Mouse (Mus musculus): ENCODE results near the gene Cacna2d2. TPM values are rescaled to one million over a fixed set of nuclear protein-coding genes. Genes with fewer than 3 reads are reported as not detected.

Cacna2d2 gene
- total RNA-seq, 2 experiments from 2014 or later = 0.04 to 0.07 TPM

GRCm38 (mm10) chr9:107538231-107538630, 138.8 kb downstream of the Cacna2d2 start:
- ATAC-seq (ENCODE audit: poor library complexity, severe bottlenecking) = no peak

DNA sequence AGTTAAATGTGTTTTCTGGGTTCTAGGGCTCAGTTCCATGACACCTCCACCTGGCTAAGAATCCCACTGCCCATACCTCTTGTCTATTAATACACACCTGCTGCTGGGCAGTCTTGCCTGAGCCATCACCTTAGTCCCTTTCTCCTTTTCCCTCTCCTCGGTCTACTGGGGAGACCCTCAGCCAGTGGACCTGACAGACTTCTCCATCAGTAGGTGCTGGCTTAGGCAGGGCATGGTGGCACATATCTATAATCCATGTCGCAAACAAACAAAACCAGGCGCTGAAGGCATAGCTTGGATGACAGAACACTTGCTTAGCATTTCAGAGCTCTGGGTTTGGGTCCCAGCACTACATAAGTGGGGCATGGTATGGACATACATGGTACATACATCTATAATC, 139.3 kb downstream of the Cacna2d2 start:
- ATAC-seq (ENCODE audit: poor library complexity, severe bottlenecking) = no peak

- ATAC-seq (ENCODE audit: poor library complexity, severe bottlenecking) = no peak
These were observed 140.5 kb downstream of the Cacna2d2 start for GRCm38 (mm10) chr9:107539940-107540339.

GRCm38 (mm10) chr9:107540420-107540819, 141.0 kb downstream of the Cacna2d2 start:
- no peak for ATAC-seq (ENCODE audit: poor library complexity, severe bottlenecking)

DNA sequence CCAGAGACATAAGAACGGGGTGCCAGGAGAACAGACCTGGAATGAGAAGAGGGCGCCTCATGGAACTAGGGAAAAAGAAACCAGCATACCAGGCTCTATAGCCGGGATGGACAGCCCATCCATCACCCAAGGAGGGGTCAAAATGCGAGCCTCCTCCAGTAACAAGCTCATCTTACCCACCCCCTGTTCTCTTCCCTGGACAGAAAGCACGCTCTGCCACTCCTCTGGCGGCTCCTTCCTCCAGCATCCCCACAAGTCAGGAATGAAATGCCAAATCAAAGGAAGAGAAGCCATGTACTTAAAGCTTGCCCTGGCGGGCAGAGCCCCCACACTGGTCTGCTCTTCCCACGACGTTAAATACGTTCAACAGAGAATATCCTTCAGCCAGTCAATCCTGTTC, 141.6 kb downstream of the Cacna2d2 start:
- no peak for ATAC-seq (ENCODE audit: poor library complexity, severe bottlenecking)

DNA sequence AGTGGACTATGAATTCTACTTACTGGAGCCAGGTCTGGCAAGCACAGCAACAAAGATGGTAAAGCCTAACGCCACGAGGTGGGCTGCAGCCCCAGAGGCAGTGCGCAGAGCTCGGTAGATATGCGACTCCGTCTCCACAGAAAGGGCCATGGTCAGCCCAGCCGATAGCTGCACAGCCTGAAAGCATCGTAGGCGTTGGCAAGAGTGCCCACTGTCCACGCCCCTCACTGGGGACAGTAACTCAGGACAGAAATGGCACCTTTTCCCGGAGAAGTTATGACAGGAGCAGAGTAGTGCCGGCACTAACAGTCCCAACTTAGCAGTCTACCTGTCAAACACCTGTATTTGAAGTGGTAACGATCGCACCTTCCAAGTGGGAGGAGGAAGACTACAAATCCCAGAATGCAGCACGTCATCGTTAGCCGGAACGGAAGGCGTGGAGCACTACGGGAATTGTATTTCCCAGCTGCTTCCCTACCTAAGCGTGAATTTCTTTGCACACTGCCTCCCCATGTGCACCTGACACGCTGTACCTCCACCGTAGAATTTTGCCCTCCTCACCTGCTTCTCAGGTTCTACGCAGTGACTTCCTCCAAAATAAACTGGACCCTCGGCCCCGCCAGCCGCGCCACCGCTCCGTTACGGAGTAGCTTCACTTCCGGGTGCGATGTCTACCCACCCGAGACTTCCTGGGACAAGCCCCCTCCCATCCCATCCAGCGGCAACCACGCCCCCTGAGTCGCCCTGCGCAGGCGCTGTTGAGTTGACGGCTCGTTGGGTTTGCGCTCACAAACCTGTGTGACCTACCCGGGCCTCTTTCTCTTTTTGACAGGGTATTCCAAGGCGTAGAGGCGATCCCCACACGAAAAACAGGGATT, 142.3 kb downstream of the Cacna2d2 start, which contains the start of the genes Cyb561d2 and Nprl2:
Gene Cyb561d2 (minus strand): TSS at position 720 of the 878 bp plus-strand sequence.
Gene Nprl2 (plus strand): TSS at position 753 of the 878 bp plus-strand sequence.
- peak; percentile 89 for ATAC-seq (ENCODE audit: poor library complexity, severe bottlenecking)

DNA sequence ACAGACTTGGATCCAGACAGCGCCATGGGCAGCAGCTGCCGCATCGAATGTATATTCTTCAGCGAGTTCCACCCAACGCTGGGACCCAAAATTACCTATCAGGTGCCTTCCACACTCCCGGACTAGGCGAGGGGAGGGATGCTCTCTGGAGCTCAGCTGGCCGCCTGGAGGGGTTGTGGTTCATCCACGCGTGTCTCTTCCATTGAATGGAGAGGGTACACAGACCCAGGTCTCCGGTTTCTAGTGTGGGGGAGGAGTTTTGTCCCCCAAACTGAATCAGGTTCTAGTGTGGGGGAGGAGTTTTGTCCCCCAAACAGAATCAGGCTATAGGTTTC, 142.9 kb downstream of the Cacna2d2 start:
- ATAC-seq (ENCODE audit: poor library complexity, severe bottlenecking) = 0 out of 2 replicates have a peak, but pooled peaks have one; percentile 2

GRCm38 (mm10) chr9:107542721-107543120, 143.3 kb downstream of the Cacna2d2 start:
- no peak for ATAC-seq (ENCODE audit: poor library complexity, severe bottlenecking)

- ATAC-seq (ENCODE audit: poor library complexity, severe bottlenecking) = no peak
These were observed 143.9 kb downstream of the Cacna2d2 start for GRCm38 (mm10) chr9:107543299-107543698.

DNA sequence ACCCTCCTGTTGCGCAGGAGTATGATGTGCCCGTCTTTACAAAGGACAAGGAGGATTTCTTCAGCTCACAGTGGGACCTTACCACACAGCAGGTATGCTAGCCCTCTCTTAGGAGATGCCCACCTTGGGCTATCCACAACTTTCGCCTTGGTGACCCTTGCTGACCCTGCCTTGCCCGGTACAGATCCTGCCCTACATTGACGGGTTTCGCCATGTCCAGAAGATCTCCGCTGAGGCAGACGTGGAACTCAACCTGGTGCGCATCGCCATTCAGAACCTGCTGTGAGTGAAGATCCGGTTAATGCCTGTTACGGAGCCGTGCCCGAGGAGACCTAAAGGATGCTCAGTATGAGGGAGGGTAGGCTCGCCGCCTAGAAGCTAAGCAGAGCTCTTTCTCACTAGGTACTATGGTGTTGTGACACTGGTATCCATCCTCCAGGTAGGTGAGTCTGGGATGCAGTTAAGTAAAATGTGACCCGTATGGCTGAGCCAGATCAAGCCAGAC, 144.8 kb downstream of the Cacna2d2 start:
- ATAC-seq (ENCODE audit: poor library complexity, severe bottlenecking) = no peak

DNA sequence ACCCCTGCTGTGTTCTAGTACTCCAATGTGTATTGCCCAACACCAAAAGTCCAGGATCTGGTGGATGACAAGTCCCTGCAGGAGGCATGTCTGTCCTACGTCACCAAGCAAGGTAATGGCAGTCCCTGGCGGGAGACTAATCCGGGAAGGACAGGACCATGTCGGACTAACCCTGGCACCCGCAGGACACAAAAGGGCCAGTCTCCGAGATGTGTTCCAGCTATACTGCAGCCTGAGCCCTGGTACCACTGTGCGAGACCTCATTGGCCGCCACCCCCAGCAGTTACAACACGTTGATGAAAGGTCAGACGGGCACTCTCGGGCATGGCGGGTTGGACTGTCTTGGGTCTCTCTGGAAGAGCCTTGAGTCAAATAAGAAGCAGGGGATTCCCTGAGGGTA, 145.3 kb downstream of the Cacna2d2 start:
- ATAC-seq (ENCODE audit: poor library complexity, severe bottlenecking) = no peak

DNA sequence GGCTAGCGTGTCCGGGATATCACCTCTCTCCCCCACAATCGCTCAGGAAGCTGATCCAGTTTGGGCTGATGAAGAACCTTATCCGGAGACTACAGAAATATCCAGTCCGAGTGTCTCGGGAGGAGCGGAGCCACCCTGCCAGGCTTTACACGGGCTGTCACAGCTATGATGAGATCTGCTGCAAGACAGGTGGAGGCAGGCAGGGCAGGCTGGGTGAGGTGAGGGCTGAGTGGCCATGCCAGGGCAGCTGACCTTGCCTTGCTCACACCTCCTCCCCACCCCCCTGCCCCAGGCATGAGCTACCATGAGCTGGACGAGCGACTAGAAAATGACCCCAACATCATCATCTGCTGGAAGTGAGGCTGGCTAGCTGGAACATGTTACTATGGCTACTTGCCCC, 145.8 kb downstream of the Cacna2d2 start:
- ATAC-seq (ENCODE audit: poor library complexity, severe bottlenecking) = no peak

GRCm38 (mm10) chr9:107545602-107546001, 146.2 kb downstream of the Cacna2d2 start:
- peak; percentile 19; the same call in 1 of the 2 replicates for ATAC-seq (ENCODE audit: poor library complexity, severe bottlenecking)

DNA sequence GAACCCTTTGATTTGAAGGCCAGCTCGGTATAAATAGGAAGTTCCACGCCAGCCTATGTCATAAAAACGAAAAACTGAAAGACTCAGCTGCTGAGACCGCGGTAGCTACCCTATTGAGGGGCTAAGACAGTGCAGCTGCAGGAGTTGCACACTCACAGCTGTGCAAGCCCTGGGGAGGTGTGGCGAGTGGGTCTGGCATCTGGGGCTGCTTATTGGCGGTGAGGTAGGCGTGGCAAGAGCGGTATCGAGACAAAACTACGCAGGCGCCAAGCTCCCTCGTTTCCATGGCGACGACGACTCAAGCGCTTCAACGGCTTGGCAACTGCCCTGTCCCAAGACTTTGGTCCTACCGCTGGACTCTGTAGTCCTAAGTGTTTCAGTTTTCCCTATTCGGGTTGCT, 147.6 kb downstream of the Cacna2d2 start, which contains the start of gene Zmynd10:
Gene Zmynd10 (plus strand): TSS at position 273 of the 400 bp plus-strand sequence.
- peak; percentile 45 for ATAC-seq (ENCODE audit: poor library complexity, severe bottlenecking)

GRCm38 (mm10) chr9:107547957-107548356, 148.5 kb downstream of the Cacna2d2 start:
- ATAC-seq (ENCODE audit: poor library complexity, severe bottlenecking) = 0 out of 2 replicates have a peak, but pooled peaks have one; percentile 3

DNA sequence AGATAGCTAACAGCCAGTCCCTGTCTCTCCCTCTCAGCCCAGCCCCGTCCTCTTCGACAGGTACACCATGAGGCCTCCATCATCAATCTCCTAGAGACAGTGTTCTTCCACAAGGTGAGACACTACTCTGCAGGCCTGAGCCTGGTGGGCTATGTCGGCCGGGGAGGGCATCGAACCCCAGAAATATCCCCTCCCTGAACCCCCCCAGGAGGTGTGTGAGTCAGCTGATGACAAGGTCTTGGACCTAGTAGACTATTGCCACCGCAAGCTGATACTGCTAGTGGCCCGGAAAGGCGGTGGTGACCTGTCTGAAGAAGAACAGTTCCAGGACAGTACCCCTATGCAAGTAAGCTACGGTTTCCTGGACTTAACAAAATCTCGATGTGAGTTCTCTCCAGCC, 149.4 kb downstream of the Cacna2d2 start:
- ATAC-seq (ENCODE audit: poor library complexity, severe bottlenecking) = no peak

- ATAC-seq (ENCODE audit: poor library complexity, severe bottlenecking) = no peak
These were observed 150.1 kb downstream of the Cacna2d2 start for GRCm38 (mm10) chr9:107549297-107550074.

DNA sequence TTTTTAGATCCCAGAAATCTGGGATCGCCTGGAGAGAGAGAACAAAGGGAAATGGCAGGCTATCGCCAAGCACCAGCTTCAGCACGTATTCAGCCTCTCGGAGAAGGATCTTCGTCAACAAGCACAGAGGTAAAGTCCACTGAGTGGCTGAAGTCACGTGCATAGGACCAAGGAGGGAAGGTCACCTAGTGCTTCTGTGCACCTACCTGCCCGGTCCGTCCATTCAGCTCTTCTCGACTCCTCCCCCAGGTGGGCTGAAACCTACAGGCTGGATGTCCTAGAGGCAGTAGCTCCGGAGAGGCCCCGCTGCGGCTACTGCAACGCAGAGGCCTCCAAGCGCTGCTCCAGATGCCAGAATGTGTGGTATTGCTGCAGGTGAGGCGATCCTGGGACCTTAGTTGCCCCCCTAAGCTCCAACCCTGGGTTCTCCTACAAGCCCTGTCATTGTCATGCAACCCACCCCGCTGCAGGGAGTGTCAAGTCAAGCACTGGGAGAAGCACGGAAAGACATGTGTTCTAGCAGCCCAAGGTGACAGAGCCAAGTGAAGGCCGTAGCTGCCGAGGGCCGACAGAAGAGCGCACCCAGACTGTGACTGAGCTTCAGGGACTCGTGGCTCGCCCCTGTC, 151.2 kb downstream of the Cacna2d2 start:
- no peak for ATAC-seq (ENCODE audit: poor library complexity, severe bottlenecking)

DNA sequence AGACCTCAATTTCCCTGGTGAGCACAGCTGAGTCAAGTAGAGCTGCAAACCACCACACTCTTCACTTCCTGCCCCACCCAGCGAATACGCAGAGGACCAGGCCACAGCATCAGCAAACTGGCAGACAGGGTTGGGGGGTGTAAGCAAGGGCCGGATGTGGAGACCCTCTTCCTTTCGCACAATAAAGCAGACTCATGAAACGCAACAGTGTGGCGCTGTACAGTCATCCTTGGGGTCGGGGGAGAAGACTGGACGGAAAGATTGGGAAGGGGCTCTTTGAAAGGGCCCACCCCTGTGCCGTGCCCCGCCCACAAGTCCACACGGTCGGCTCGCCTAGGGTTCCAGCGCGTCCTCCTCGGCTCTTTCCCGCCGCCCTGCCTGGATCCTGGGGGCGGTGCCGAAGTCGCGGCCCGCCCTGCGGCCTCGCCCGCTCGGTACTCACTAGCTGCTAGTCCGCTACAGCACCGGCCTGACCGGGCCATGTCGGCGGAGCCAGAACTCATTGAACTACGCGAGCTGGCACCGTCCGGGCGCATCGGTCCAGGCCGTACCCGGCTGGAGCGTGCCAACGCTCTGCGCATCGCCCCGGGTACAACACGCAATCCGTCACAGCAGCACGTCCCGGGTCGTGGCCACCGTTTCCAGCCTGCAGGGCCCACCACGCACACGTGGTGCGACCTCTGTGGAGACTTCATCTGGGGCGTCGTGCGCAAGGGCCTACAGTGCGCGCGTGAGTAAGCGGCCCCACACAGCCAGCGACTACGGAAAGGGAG, 151.9 kb downstream of the Cacna2d2 start, which contains the start of gene Rassf1:
Gene Rassf1 (plus strand): TSS at position 439 of the 773 bp plus-strand sequence.
- peak; percentile 25 for ATAC-seq (ENCODE audit: poor library complexity, severe bottlenecking)

DNA sequence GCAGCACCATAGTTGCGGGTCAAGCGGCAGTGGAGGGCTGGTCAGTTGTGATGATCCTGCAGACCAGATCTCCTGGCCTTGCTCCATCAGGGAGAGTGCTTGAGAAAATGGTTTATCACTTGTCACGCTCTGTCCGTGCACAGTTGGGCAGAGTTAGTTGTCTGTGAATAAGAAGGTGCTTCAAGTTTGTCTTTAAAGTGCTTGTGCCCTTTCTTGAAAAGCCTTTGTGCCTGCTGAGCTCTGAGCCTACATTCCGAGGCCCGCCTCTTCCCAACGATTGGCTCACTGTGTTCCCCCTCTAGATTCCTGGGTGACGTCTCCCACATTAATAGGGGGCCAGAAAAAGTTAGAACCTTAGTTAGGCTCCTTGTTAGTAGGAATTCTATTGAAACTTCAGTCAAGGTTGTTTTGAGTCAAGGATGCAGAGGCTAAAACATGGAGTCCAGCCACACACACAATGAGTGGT, 152.5 kb downstream of the Cacna2d2 start:
- ATAC-seq (ENCODE audit: poor library complexity, severe bottlenecking) = no peak

Measured in megakaryocyte, adult 5-6 weeks (primary cell).